Mouse (Mus musculus) limb, embryonic 14.5 days (tissue): ENCODE results near the gene Herpud2. TPM values are rescaled to one million over a fixed set of nuclear protein-coding genes. Genes with fewer than 3 reads are reported as not detected.

Experiments used
- ATAC-seq: fragments of 200-750 bp; cut with Nextera tagmentation; 2 replicates; pipeline ENCODE4 v1.8.0; 2017; ENCODE audit warnings: low read depth, moderate number of reproducible peaks, moderate TSS enrichment; ENCODE audit not compliant: low FRiP score
- DNase-seq: peaks from one replicate; pipeline ENCODE4 v3.0.0-alpha.2; 2015; ENCODE audit warnings: low spot score
- H3K27ac ChIP-seq: fragments of 300-500 bp; sonication (generic); replicated peaks from 2 replicates; pipeline ENCODE4 v1.5.1; 2014; ENCODE audit warnings: low read depth, mild to moderate bottlenecking, low read length, moderate library complexity, mixed read lengths
- H3K27me3 ChIP-seq: fragments of 300-500 bp; sonication (generic); 2 replicates; pipeline ENCODE4 v1.6.1; 2014; ENCODE audit warnings: low read length, mixed read lengths; ENCODE audit not compliant: control insufficient read depth, insufficient read depth
- H3K36me3 ChIP-seq: fragments of 300-500 bp; sonication (generic); 2 replicates; pipeline ENCODE4 v1.6.1; 2014; ENCODE audit warnings: mild to moderate bottlenecking, low read length, moderate library complexity, mixed read lengths; ENCODE audit not compliant: control insufficient read depth, insufficient read depth
- H3K4me1 ChIP-seq: fragments of 300-500 bp; sonication (generic); 2 replicates; pipeline ENCODE4 v1.6.1; 2014; ENCODE audit warnings: antibody characterized with exemption, low read length, mixed read lengths; ENCODE audit not compliant: control insufficient read depth, insufficient read depth
- H3K4me2 ChIP-seq: fragments of 300-500 bp; sonication (generic); replicated peaks from 2 replicates; pipeline ENCODE4 v1.6.1; 2014; ENCODE audit warnings: low read depth, mild to moderate bottlenecking, low read length, moderate library complexity; ENCODE audit not compliant: severe bottlenecking
- H3K4me3 ChIP-seq: fragments of 300-500 bp; sonication (generic); replicated peaks from 2 replicates; pipeline ENCODE4 v1.5.1; 2014; ENCODE audit warnings: low read length
- H3K9ac ChIP-seq: fragments of 300-500 bp; sonication (generic); 2 replicates; pipeline ENCODE4 v1.6.1; 2014; ENCODE audit warnings: mild to moderate bottlenecking, low read depth, low read length, moderate library complexity; ENCODE audit not compliant: severe bottlenecking
- H3K9me3 ChIP-seq: fragments of 300-500 bp; sonication (generic); 2 replicates; pipeline ENCODE4 v1.6.1; 2016; ENCODE audit warnings: low read length; ENCODE audit not compliant: control insufficient read depth
- POLR2A ChIP-seq: fragments of 200-500 bp; IDR thresholded peaks from 2 replicates; pipeline ENCODE4 v1.8.0; 2012; ENCODE audit warnings: inconsistent platforms, mild to moderate bottlenecking, moderate library complexity, borderline replicate concordance; ENCODE audit not compliant: insufficient read depth, insufficient read length; ENCODE audit errors: extremely low read depth
- WGBS: fragments of 180-500 bp; shearing (Covaris S2); extraction: QIAGEN DNeasy Blood & Tissue Kit; methylation state at CpG from one replicate; pipeline ENCODE4 v1.1.7; 2014; 5-methylcytosine and 5-hydroxymethylcytosine counted together
- polyA plus RNA-seq, 2 experiments: library from polyadenylated mRNA; depleted of rRNA in 1 of 2; stranded (reverse) in 1 of 2; unstranded in 1 of 2; fragments of >200 nt; fragmentation: Nextera tagmentation in 1 of 2; extraction: Ambion mirVana in 1 of 2; gene quantifications; 2 replicates each; pipeline versions ENCODE4 v1.2.1 to v1.2.3; 2012 to 2014

The Herpud2 gene
- polyA plus RNA-seq, 2 experiments, result 32.8 to 33.8 TPM

DNA sequence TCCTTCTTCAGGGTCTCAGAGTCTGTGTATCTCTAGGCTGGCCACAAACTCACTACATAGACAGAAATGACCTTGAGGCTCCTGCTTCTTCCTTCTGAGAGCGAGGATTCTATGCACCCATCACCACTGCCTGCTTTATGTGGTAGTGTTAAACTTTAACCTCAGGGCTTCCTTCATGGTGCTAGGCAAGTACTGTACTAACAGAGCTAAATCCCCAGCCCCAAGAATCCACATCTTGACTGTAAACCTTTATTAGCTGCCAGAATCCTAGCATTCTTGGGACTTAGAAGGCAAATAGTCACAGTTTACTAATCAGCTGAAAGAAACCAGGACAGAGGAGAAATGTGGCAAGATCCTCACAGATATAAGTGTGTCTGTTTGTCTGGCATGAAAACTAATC, 60.8 kb downstream of the Herpud2 start:
- Histone ChIP-seq H3K4me2 (no peak overlapping the region), H3K9ac (no peak overlapping the region), H3K27me3 (no peaks in the 10 kb centered on the region), H3K27ac (no peak overlapping the region), H3K4me3 (no peak overlapping the region), H3K36me3 (no peaks in the 10 kb centered on the region), H3K9me3 (no peaks in the 10 kb centered on the region), H3K4me1 (no peaks in the 10 kb centered on the region)
- ATAC-seq (no peak), DNase-seq (no peak)
- 42% methylated on average over 1 of the region's 1 CpGs for WGBS
- TF ChIP-seq POLR2A, result no peak

DNA sequence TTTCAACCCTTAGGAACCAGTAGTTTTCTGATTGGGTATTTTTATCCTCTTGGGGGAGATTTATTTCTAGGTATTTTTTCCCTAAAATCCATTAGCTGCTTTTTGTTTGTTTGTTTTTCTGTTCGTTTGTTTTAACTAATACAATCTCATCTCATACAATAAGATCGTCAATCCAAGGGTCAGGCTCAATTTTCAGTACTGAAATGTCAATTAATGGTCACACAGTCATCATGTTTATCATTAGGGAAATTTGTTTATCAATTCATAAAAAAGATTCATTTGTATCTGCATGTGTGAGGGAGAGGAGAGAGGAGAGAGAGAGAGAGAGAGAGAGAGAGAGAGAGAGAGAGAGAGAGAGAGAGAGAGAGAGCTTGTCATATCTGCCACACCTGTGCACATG, 62.5 kb downstream of the Herpud2 start, which contains the start of gene Gm10181:
Gene Gm10181, plus strand, starts transcription at position 301 of the 400 bp plus-strand sequence.
- H3K9me3 ChIP-seq, result no peaks in the 10 kb centered on the region
- H3K27ac ChIP-seq, result no peak within 1 kb of the TSS
- ATAC-seq (no peak), DNase-seq (no peak)
- H3K9ac ChIP-seq, result no peak within 1 kb of the TSS
- H3K4me2 ChIP-seq, result no peak within 1 kb of the TSS
- H3K27me3 ChIP-seq, result no peaks in the 10 kb centered on the region
- no peaks in the 10 kb centered on the region for H3K4me1 ChIP-seq
- 79% methylated on average over 2 of the region's 2 CpGs for WGBS
- no peak for TF ChIP-seq POLR2A
- H3K4me3 ChIP-seq, result no peak within 1 kb of the TSS
- no peaks in the 10 kb centered on the region for H3K36me3 ChIP-seq

DNA sequence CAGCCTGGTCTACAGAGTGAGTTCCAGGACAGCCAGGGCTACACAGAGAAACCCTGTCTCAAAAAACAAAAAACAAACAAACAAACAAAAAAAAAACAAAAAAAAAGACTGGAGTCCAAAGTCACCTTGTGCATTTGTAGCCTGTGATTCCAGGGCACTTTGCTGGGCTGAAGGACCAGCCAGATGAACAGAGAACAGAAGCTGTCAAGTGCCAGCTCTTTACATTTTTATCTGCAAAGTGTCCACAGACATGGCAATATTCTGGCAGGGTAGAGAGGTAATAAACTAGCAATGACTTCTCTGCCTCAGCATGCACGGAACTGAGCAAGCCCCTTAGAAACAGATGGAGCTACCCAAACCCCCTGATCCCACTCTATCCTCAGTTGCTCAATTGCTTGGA, 75.1 kb downstream of the Herpud2 start:
- WGBS, result 65% methylated on average over 1 of the region's 1 CpGs
- ATAC-seq, result no peak
- Histone ChIP-seq H3K4me2 (no peak overlapping the region), H3K9me3 (no peaks in the 10 kb centered on the region), H3K4me3 (no peak overlapping the region), H3K9ac (no peak overlapping the region), H3K27me3 (no peaks in the 10 kb centered on the region), H3K4me1 (no peaks in the 10 kb centered on the region), H3K36me3 (no peaks in the 10 kb centered on the region), H3K27ac (no peak overlapping the region)
- DNase-seq, result no peak
- no peak for TF ChIP-seq POLR2A

DNA sequence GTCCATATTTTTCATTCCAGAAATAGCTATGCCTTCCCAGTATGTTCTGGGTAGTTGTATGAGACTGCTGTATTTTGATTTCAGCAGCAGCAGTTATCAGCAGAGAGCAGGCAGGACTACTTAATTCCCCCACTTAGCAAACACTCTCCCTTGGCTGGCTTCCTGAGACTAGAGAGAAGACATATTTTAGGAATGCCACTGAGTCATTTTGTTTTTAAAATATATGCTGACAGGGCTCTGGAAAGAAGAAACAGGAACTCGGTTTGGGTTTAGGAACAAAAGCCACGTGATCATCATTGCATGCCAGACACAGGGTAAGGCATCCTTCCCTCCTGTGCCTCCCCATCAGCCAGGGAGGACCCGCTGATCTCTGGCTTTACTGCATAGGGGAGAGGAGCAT, 75.6 kb downstream of the Herpud2 start:
- ATAC-seq, result no peak
- no peak for TF ChIP-seq POLR2A

DNA sequence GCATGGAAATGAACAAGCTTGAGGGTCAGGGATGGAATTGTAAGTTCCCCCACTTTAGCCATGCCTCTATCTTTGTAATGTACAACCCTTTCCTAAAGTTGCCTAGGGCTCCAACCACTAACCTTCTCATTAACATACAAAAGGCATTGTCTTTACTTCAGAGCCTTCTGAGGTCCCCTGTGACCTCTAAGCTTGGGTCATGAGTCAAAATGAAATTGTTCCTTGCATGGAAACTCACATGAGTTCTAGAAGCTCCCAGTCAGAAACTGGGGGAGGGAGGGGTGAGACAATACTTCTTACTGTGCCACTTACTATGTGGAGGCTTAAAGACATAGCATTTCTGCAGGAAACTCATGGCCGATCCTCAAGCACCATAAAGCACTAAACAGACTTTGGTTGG, 79.0 kb downstream of the Herpud2 start:
- Histone ChIP-seq H3K4me2 (no peak overlapping the region), H3K27ac (no peak overlapping the region), H3K4me1 (no peaks in the 10 kb centered on the region), H3K36me3 (no peaks in the 10 kb centered on the region), H3K27me3 (no peaks in the 10 kb centered on the region), H3K9ac (no peak overlapping the region), H3K9me3 (no peaks in the 10 kb centered on the region), H3K4me3 (no peak overlapping the region)
- 83% methylated on average over 1 of the region's 1 CpGs for WGBS
- DNase-seq (no peak), ATAC-seq (no peak)
- TF ChIP-seq POLR2A, result no peak

More for the DNA sequence above, 75.6 kb downstream of the Herpud2 start:
- 76% methylated on average over 3 of the region's 3 CpGs for WGBS
- Histone ChIP-seq H3K9ac (no peak overlapping the region), H3K4me1 (no peaks in the 10 kb centered on the region), H3K4me3 (no peak overlapping the region), H3K36me3 (no peaks in the 10 kb centered on the region), H3K27me3 (no peaks in the 10 kb centered on the region), H3K9me3 (no peaks in the 10 kb centered on the region), H3K27ac (no peak overlapping the region), H3K4me2 (no peak overlapping the region)
- DNase-seq, result no peak

DNA sequence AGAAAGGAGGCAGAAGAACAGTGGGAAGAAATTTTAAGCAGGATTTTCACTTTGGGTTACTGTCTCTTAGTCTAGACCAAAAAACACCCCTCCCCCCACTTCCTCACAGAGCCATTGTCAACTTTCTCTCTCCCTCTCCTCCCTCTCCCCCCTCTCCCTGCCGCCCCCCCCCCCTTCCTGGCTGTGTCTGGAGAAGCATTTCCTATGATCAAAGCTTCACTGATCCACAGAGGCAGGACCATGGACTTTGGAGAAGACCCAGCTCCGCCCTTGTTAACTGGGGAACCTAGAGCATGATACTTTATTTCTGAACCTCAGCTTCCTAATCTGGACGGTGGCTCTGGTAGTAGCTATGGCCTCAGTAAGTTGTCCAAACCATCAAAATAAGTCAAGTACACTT, 92.9 kb downstream of the Herpud2 start:
- no peak for TF ChIP-seq POLR2A
- no peak for DNase-seq
- Histone ChIP-seq H3K27ac (no peak overlapping the region), H3K4me2 (no peak overlapping the region), H3K4me1 (no peaks in the 10 kb centered on the region), H3K9ac (no peak overlapping the region), H3K27me3 (no peaks in the 10 kb centered on the region), H3K4me3 (no peak overlapping the region), H3K9me3 (no peaks in the 10 kb centered on the region), H3K36me3 (no peaks in the 10 kb centered on the region)
- 55% methylated on average over 2 of the region's 3 CpGs for WGBS
- ATAC-seq, result no peak

Other genes with a start within 250 kb of the Herpud2 start
- gene Gm10181, start 62.4 kb downstream of the Herpud2 start, polyA plus RNA-seq (2012; rRNA removed), result not detected in 2 replicates
- not detected in 2 replicates for gene Gm10181, start 62.4 kb downstream of the Herpud2 start, polyA plus RNA-seq (2014; fragmentation: Nextera tagmentation; extraction: Ambion mirVana)
- 93.2 and 129 TPM in 2 replicates for gene Sept7, start 100.6 kb upstream of the Herpud2 start, polyA plus RNA-seq (2012; rRNA removed)
- gene Sept7, start 100.6 kb upstream of the Herpud2 start, polyA plus RNA-seq (2014; fragmentation: Nextera tagmentation; extraction: Ambion mirVana), result 288 and 295 TPM in 2 replicates